Mouse (Mus musculus) kidney, postnatal 0 days (tissue): ENCODE data around the gene Fkbpl. TPM values are rescaled to one million over a fixed set of nuclear protein-coding genes. Genes with fewer than 3 reads are reported as not detected.
A peak's percentile ranks its signal among the peaks of the same experiment; 100 is the strongest.

Experiments
- ATAC-seq: fragments of 200-750 bp; cut with Nextera tagmentation; replicated peaks from 2 replicates; pipeline ENCODE4 v1.8.0; 2017; ENCODE audit warnings: low read depth, moderate number of reproducible peaks, moderate TSS enrichment, moderate library complexity; ENCODE audit not compliant: low FRiP score
- DNase-seq: peaks from one replicate; pipeline ENCODE4 v3.0.0-alpha.2; 2016; ENCODE audit warnings: low spot score
- H3K27ac ChIP-seq: fragments of 300-500 bp; sonication (generic); 2 replicates; pipeline ENCODE4 v1.5.1; 2014; ENCODE audit warnings: mild to moderate bottlenecking
- H3K27me3 ChIP-seq: fragments of 300-500 bp; sonication (generic); 2 replicates; pipeline ENCODE4 v1.6.1; 2014; ENCODE audit warnings: low read length, mixed read lengths; ENCODE audit not compliant: insufficient read depth
- H3K36me3 ChIP-seq: fragments of 300-500 bp; sonication (generic); 2 replicates; pipeline ENCODE4 v1.6.1; 2014; ENCODE audit warnings: low read length, mixed read lengths; ENCODE audit not compliant: insufficient read depth
- H3K4me1 ChIP-seq: fragments of 300-500 bp; sonication (generic); replicated peaks from 2 replicates; pipeline ENCODE4 v1.6.1; 2014; ENCODE audit warnings: antibody characterized with exemption, low read length, mixed read lengths; ENCODE audit not compliant: insufficient read depth
- H3K4me2 ChIP-seq: fragments of 300-500 bp; sonication (generic); 2 replicates; pipeline ENCODE4 v1.6.1; 2014; ENCODE audit warnings: mild to moderate bottlenecking, low read length, moderate library complexity, mixed read lengths
- H3K4me3 ChIP-seq: fragments of 300-500 bp; sonication (generic); replicated peaks from 2 replicates; pipeline ENCODE4 v1.5.1; 2014; ENCODE audit warnings: low read depth, low read length
- H3K9ac ChIP-seq: fragments of 300-500 bp; sonication (generic); 2 replicates; pipeline ENCODE4 v1.6.1; 2014; ENCODE audit warnings: low read depth, low read length
- H3K9me3 ChIP-seq: fragments of 300-500 bp; sonication (generic); replicated peaks from 2 replicates; pipeline ENCODE4 v1.6.1; 2016; ENCODE audit warnings: low read length, inconsistent platforms, mixed read lengths
- CTCF ChIP-seq: IDR thresholded peaks from 2 replicates; pipeline ENCODE4 v1.5.1; 2016; ENCODE audit warnings: antibody characterized with exemption, low read depth, mild to moderate bottlenecking, moderate library complexity
- WGBS: fragments of 180-500 bp; shearing (Covaris S2); extraction: QIAGEN DNeasy Blood & Tissue Kit; methylation state at CpG from one replicate; pipeline ENCODE4 v1.1.7; 2014; 5-methylcytosine and 5-hydroxymethylcytosine counted together
- polyA plus RNA-seq: library from polyadenylated mRNA; unstranded; fragments of >200 nt; fragmentation: Nextera tagmentation; extraction: Ambion mirVana; gene quantifications from 2 replicates; pipeline ENCODE4 v1.2.1, GENCODE M21; 2015

The Fkbpl gene
- polyA plus RNA-seq, 1 experiment from 2014 or later, result 16.4 TPM

DNA sequence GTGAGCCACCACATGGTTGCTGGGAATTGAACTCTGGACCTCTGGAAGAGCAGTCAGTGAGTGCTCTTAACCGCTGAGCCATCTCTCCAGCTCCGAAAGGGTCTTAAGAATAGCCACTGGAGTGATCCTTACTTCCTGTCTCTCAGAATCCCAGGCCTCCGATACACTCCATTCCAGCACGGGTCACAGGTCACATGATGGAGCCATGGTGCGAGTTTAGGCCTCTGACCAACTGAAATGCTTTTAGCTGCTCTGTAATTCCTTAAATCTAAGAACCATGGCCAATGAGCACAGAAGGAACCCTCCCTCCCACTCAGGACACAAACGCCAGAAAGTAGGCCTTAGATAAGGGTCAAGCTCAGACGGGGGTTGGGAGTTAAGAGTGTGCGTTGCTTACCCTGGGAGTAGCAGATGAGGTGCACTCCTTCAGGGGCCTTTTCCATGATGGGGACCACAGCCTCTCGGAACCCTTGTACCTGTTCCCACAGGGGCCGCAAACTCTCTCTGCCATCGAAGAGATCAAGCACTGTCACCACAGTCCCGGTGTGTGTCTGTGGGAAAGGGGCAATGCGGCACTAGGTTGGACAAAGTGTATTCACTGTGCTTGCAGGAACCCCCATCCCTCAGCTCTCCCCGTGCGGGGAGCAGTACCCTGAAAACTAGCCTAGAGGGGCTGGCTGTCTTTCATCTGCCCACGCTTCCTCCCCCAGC, 18.3 kb upstream of the Fkbpl start:
- Histone ChIP-seq H3K4me1 (peaks cover 31% of the 10 kb centered on the region), H3K9ac (peak overlapping the region; percentile 74), H3K9me3 (no peaks in the 10 kb centered on the region), H3K27me3 (0 out of 2 replicates have a peak, but pooled peaks cover 8% of the 10 kb centered on the region), H3K36me3 (peaks cover 15% of the 10 kb centered on the region), H3K4me3 (peak overlapping the region; percentile 67), H3K4me2 (peak overlapping the region; percentile 89), H3K27ac (peak overlapping the region; percentile 96)
- DNase-seq (no peak), ATAC-seq (no peak)
- 37% methylated on average over 16 of the region's 16 CpGs for WGBS
- TF ChIP-seq CTCF, result no peak

DNA sequence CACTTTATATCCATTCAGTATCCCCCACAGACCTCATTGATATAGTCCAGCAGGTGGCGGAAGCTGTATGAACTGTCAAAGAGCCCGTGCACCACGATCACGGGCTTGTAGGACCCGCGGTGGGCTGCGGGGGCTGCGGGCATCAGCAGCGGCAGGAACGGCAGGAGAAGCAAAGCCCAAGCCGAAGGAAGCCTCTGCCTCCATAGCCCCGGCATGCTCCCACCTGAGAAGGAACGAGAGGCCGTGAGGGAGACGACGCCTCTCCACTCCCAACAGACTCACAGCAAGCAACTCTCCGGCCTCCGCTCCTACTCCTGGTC, 17.8 kb upstream of the Fkbpl start:
- Histone ChIP-seq H3K4me1 (peaks cover 35% of the 10 kb centered on the region), H3K36me3 (peaks cover 15% of the 10 kb centered on the region), H3K9me3 (no peaks in the 10 kb centered on the region), H3K9ac (peak overlapping the region; percentile 74), H3K27ac (peak overlapping the region; percentile 96), H3K27me3 (0 out of 2 replicates have a peak, but pooled peaks cover 9% of the 10 kb centered on the region), H3K4me2 (peak overlapping the region; percentile 89), H3K4me3 (peak overlapping the region; percentile 67)
- TF ChIP-seq CTCF, result peak; percentile 73
- peak; percentile 89 for DNase-seq
- WGBS, result 0% methylated on average over 18 of the region's 18 CpGs
- ATAC-seq, result peak; percentile 24; the same call in 1 of the 2 replicates

DNA sequence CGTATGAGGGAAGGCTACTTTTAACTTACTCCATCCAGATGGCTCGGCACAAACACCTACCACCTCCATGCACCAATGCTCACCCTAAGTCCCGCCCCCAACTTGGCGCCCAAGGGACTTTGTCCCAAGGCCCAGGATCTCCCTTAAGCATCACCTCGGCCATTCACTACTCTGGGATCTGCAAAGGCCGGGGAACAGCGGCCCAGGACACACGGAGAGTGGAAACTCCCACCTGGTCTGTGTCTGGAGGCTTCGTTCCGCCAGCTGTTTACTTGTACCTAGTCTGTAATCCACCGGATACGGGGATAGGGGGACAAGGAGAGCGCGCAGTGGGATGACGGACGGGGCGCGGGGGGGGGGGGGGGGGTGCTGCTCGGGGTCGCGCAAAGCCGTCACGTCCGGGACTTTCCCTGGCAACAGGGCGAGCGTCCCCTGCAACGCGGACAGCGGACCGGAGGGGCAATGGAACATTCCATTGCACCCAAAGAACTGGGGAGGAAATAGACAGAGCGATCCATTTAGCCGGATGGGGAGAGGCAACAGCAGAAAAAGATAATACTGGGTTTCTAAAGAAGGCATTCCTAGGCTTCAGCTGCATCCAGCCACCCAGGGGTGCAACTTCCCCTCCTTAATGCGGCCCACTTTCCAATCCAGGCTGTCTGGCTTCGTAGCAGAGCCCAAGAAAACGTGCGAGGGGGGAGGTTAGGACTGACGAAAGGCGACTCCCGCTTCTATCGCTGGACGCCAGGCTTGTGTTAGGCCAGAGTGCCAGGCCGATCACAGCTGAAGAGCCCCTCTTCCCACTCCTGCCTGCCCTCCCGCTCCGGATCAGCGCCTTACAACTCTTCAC, 17.2 kb upstream of the Fkbpl start:
- H3K27me3 ChIP-seq, result 0 out of 2 replicates have a peak, but pooled peaks cover 9% of the 10 kb centered on the region
- peak overlapping the region; percentile 89 for H3K4me2 ChIP-seq
- peak overlapping the region; percentile 74 for H3K9ac ChIP-seq
- H3K4me3 ChIP-seq, result peak overlapping the region; percentile 67
- peaks cover 13% of the 10 kb centered on the region for H3K36me3 ChIP-seq
- no peak for TF ChIP-seq CTCF
- ATAC-seq (peak; percentile 80), DNase-seq (peak; percentile 96)
- no peaks in the 10 kb centered on the region for H3K9me3 ChIP-seq
- peaks cover 40% of the 10 kb centered on the region for H3K4me1 ChIP-seq
- peak overlapping the region; percentile 96 for H3K27ac ChIP-seq
- WGBS, result under 1% methylated on average over 44 of the region's 45 CpGs

DNA sequence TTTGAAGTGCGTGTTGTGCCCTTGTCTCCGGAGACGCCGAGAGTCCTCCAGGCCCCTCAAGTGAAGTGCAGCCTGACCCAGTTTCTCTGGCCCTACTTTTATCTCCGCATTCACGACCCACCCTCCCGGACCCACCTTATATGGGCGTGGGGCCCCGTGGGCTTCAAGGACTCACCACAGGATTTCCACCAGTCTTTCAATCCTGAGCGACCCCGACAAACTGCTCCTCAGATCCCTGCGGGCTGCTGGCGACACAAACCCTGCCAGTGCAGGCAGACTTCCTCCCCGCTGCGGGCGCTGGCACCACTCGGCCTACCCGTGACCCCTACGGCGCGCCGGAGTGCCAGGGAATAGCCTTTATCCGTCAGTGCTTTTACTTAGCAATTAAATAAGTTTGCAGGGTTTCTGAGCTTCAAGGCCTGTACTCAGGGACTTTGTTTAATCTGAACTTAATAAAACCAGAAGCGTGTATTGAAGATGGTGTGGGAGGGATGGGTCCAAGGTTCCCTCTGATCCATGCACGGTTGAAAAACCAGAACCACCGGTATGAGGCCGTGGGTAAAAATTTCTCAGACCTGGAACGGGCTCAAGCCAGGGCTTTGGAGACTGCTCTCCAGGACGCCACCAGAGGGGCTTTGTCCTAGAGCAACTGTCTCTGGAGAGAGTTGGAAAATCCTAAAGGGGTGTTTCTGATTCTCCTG, 16.5 kb upstream of the Fkbpl start, which contains the start of gene Ppt2:
TSS of gene Ppt2 (minus strand) at position 568 of the 701 bp plus-strand sequence.
- peak within 1 kb of the TSS; percentile 67 for H3K4me3 ChIP-seq

DNA sequence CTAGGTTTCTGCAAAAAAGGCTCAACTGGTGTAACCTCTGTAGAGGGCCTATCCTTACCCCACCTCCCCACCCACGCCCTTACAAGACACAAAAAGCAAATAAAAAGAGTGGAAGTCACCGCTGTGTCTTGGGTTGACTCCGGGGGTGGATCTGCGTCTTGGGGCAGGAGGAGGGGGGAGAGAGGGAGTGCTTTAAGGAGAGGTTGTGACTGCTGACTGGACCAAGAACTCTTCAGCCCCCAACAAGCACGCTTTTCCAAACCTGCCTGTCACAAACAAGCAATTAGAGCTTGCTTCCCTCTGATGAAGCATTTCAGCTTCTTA, 16.0 kb upstream of the Fkbpl start:
- ATAC-seq, result no peak
- Histone ChIP-seq H3K4me3 (peak overlapping the region; percentile 67), H3K36me3 (peaks cover 2% of the 10 kb centered on the region; the same call in 1 of the 2 replicates), H3K27me3 (0 out of 2 replicates have a peak, but pooled peaks cover 9% of the 10 kb centered on the region), H3K9me3 (no peaks in the 10 kb centered on the region), H3K9ac (peak overlapping the region; percentile 74), H3K4me2 (peak overlapping the region; percentile 89), H3K27ac (peak overlapping the region; percentile 96), H3K4me1 (peaks cover 43% of the 10 kb centered on the region)
- WGBS, result 16% methylated on average over 5 of the region's 5 CpGs
- no peak for DNase-seq
- TF ChIP-seq CTCF, result no peak

More for the DNA sequence above, 16.5 kb upstream of the Fkbpl start, which contains the start of gene Ppt2:
- Histone ChIP-seq H3K27me3 (0 out of 2 replicates have a peak, but pooled peaks cover 9% of the 10 kb centered on the region), H3K9ac (peak within 1 kb of the TSS; percentile 74), H3K4me2 (peak within 1 kb of the TSS; percentile 89), H3K4me1 (peaks cover 43% of the 10 kb centered on the region), H3K27ac (peak within 1 kb of the TSS; percentile 96), H3K9me3 (no peaks in the 10 kb centered on the region), H3K36me3 (peaks cover 5% of the 10 kb centered on the region)
- WGBS, result 1% methylated on average over 29 of the region's 29 CpGs
- ATAC-seq (no peak), DNase-seq (peak; percentile 60)
- TF ChIP-seq CTCF, result no peak

DNA sequence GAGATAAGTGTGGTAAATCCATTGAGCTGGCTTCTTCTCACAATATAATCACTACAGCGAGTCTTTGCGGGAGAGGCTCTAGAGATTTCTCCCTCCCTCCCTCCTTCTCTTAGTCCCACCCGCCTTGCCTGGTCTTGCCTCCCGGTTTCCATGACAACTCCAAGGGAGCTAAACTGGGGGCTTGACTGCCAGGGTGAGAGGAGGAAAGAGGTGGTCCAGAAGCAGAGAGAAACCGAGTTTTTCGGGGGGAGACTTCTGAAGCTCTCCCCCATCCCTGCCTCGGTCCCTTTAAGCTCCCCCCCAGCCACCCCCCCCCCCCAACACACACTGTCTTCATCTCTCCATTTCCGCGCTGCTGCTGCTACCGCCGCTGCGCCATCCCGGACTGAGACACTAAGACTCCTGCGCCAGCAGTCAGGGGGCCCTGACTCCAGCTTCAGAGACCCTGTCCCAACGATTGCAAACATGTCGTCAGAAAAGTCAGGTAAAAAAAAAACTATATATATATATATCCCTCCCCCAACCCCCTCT, 15.3 kb upstream of the Fkbpl start, which contains the start of gene Prrt1:
TSS of gene Prrt1 (plus strand) at position 313 of the 531 bp plus-strand sequence.
- Histone ChIP-seq H3K27ac (peak within 1 kb of the TSS; percentile 96), H3K36me3 (no peaks in the 10 kb centered on the region), H3K27me3 (0 out of 2 replicates have a peak, but pooled peaks cover 9% of the 10 kb centered on the region), H3K9ac (peak within 1 kb of the TSS; percentile 74), H3K9me3 (no peaks in the 10 kb centered on the region), H3K4me1 (peaks cover 43% of the 10 kb centered on the region), H3K4me3 (peak within 1 kb of the TSS; percentile 67), H3K4me2 (peak within 1 kb of the TSS; percentile 89)
- no peak for ATAC-seq
- no peak for DNase-seq
- no peak for TF ChIP-seq CTCF
- WGBS, result 6% methylated on average over 16 of the region's 16 CpGs
